Mouse (Mus musculus): ENCODE measurements at regions not wholly inside any gene's neighbourhood (a gene's known extent, or its start where the extent isn't known, plus 50 kb on each side); places are given as distances from the start of the nearest gene placed in this dataset.

DNA sequence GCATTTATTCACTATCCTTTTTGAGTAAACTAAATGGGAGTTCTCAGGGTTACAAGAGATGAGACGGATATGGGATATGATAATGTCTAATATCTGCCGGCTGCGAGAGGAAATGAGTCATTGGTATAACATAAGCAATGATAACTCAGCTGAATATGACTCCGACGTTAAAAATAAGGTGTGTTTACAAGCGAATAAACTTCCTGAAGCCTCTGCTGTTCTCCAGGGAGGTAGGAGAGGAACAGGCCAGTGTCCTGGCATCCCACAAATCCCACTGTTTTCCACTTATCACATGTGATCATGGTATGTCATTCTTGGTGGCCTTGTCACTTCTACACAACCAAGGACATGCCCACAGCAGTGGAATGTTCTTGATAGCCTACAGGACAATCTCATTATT is 641.7 kb upstream of the Sall1 start:
- ATAC-seq (ENCODE audit: insufficient number of reproducible peaks, insufficient read depth, low FRiP score, low TSS enrichment, low read depth), result no peak
- WGBS, result 91% methylated on average over 6 of the region's 6 CpGs
- H3K27me3 ChIP-seq, result no peaks in the 10 kb centered on the region

DNA sequence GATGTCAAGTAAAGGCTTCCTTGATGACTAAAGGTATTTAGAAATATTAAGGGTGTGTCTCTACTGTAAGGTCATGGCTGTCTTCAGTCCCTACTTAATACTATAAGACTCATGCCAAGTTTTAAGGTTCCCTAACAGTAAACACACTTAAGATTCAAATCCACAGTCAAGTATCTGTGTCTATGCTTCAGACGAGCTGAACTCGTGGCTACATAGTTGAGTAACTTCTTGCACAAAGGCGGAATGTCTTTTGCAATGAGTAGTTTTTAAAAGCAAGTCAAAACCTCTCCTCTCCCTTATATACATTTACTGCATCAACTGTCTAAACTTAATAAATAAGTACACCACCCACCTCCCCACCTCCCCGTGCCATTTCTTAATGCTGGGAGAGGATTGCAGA is 637.0 kb upstream of the Sall1 start:
- Histone ChIP-seq H3K36me3 (no peaks in the 10 kb centered on the region), H3K9ac (replicated peaks) (no peak overlapping the region), H3K4me1 (replicated peaks) (peaks cover 16% of the 10 kb centered on the region), H3K4me3 (replicated peaks) (no peak overlapping the region), H3K4me2 (no peak overlapping the region), H3K27me3 (peaks cover 8% of the 10 kb centered on the region; the same call in 1 of the 2 replicates), H3K27ac (no peak overlapping the region), H3K9me3 (no peaks in the 10 kb centered on the region)
- 92% methylated on average over 4 of the region's 4 CpGs for WGBS
- ATAC-seq (ENCODE audit: insufficient number of reproducible peaks, insufficient read depth, low FRiP score, low TSS enrichment, low read depth), result no peak

More for the DNA sequence above, 641.7 kb upstream of the Sall1 start:
- no peaks in the 10 kb centered on the region for H3K36me3 ChIP-seq
- no peak overlapping the region for H3K4me3 ChIP-seq (replicated peaks)
- H3K27ac ChIP-seq, result no peak overlapping the region
- no peak overlapping the region for H3K9ac ChIP-seq (replicated peaks)
- peaks cover 11% of the 10 kb centered on the region for H3K4me1 ChIP-seq (replicated peaks)
- no peak overlapping the region for H3K4me2 ChIP-seq
- H3K9me3 ChIP-seq, result no peaks in the 10 kb centered on the region

DNA sequence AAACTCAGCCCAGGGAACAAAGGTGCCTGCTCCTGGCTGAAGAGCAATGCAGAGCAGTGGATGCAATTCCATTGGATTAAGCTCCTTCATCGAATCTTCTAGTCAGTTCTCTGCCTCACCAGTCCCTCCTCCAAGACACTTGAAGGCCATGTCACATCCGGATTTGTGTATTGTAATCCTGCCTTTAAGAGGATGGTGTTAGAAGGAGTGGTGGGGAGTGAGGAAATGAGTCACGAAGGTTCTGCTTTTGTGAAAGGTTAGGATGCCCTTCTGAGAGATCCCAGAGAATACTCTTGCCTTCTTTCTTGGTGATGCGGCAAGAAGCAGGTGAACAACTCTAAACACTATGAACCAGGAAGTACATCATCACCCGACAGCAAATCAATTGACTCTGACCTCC is 636.4 kb upstream of the Sall1 start:
- Histone ChIP-seq H3K4me3 (replicated peaks) (no peak overlapping the region), H3K4me1 (replicated peaks) (peaks cover 16% of the 10 kb centered on the region), H3K4me2 (no peak overlapping the region), H3K36me3 (no peaks in the 10 kb centered on the region), H3K27ac (no peak overlapping the region), H3K9ac (replicated peaks) (no peak overlapping the region), H3K27me3 (peaks cover 8% of the 10 kb centered on the region; the same call in 1 of the 2 replicates), H3K9me3 (no peaks in the 10 kb centered on the region)
- 84% methylated on average over 5 of the region's 5 CpGs for WGBS
- no peak for ATAC-seq (ENCODE audit: insufficient number of reproducible peaks, insufficient read depth, low FRiP score, low TSS enrichment, low read depth)

GRCm38 (mm10) chr8:89679551-89679950 is 635.6 kb upstream of the Sall1 start:
- Histone ChIP-seq H3K36me3 (no peaks in the 10 kb centered on the region), H3K27me3 (peaks cover 8% of the 10 kb centered on the region; the same call in 1 of the 2 replicates), H3K27ac (no peak overlapping the region), H3K4me3 (replicated peaks) (no peak overlapping the region), H3K4me1 (replicated peaks) (peaks cover 19% of the 10 kb centered on the region), H3K9me3 (no peaks in the 10 kb centered on the region), H3K9ac (replicated peaks) (no peak overlapping the region), H3K4me2 (no peak overlapping the region)
- no peak for ATAC-seq (ENCODE audit: insufficient number of reproducible peaks, insufficient read depth, low FRiP score, low TSS enrichment, low read depth)
- WGBS, result 75% methylated on average over 4 of the region's 4 CpGs

- peaks cover 12% of the 10 kb centered on the region for H3K4me1 ChIP-seq (replicated peaks)
- H3K9me3 ChIP-seq, result no peaks in the 10 kb centered on the region
- peak overlapping the region; percentile 29; the same call in 1 of the 2 replicates for H3K27ac ChIP-seq
- H3K4me2 ChIP-seq, result no peak overlapping the region
- H3K36me3 ChIP-seq, result no peaks in the 10 kb centered on the region
- H3K9ac ChIP-seq (replicated peaks), result no peak overlapping the region
- H3K4me3 ChIP-seq (replicated peaks), result no peak overlapping the region
- ATAC-seq (ENCODE audit: insufficient number of reproducible peaks, insufficient read depth, low FRiP score, low TSS enrichment, low read depth), result peak; percentile 37; the same call in 1 of the 2 replicates
- H3K27me3 ChIP-seq, result peaks cover 12% of the 10 kb centered on the region; the same call in 1 of the 2 replicates
- whole genome bisulfite sequencing, result 24% methylated on average over 5 of the region's 5 CpGs
Observed at GRCm38 (mm10) chr8:89677266-89677665, 633.3 kb upstream of the Sall1 start.

DNA sequence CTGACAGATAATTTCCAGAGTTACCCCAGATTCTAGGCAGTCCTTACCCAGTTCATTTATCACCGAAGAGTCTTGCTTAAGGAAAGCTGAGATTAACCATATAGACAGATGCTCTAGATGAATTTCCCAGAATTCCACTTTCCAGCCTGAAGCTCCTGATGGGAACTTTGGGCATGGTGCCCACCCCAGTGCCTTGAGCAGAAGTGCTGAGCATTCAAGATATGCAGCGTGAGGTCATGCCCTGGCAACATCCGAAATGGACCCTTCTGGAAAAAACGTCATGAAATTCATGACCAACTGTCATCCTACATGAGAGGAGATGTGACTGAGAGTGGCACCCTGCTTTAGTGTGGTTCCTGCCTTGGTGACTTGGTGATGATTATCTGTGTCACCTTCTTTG is 629.9 kb upstream of the Sall1 start:
- H3K9me3 ChIP-seq, result no peaks in the 10 kb centered on the region
- no peak for ATAC-seq (ENCODE audit: insufficient number of reproducible peaks, insufficient read depth, low FRiP score, low TSS enrichment, low read depth)
- H3K36me3 ChIP-seq, result no peaks in the 10 kb centered on the region
- H3K9ac ChIP-seq (replicated peaks), result no peak overlapping the region
- no peak overlapping the region for H3K27ac ChIP-seq
- no peak overlapping the region for H3K4me3 ChIP-seq (replicated peaks)
- H3K4me1 ChIP-seq (replicated peaks), result peaks cover 12% of the 10 kb centered on the region
- 87% methylated on average over 4 of the region's 4 CpGs for WGBS
- H3K4me2 ChIP-seq, result no peak overlapping the region
- H3K27me3 ChIP-seq, result peaks cover 6% of the 10 kb centered on the region

- WGBS, result 89% methylated on average over 5 of the region's 5 CpGs
Observed at GRCm38 (mm10) chr8:89672631-89673030, 628.7 kb upstream of the Sall1 start.

GRCm38 (mm10) chr8:89664911-89665689 is 621.1 kb upstream of the Sall1 start:
- WGBS, result 85% methylated on average over 9 of the region's 9 CpGs
- H3K9ac ChIP-seq (replicated peaks), result no peak overlapping the region
- H3K4me1 ChIP-seq (replicated peaks), result peaks cover 7% of the 10 kb centered on the region; the same call in 1 of the 2 replicates
- H3K27ac ChIP-seq, result no peak overlapping the region
- ATAC-seq (ENCODE audit: insufficient number of reproducible peaks, insufficient read depth, low FRiP score, low TSS enrichment, low read depth), result no peak
- no peak overlapping the region for H3K4me2 ChIP-seq
- H3K36me3 ChIP-seq, result no peaks in the 10 kb centered on the region
- no peak overlapping the region for H3K4me3 ChIP-seq (replicated peaks)
- peaks cover 5% of the 10 kb centered on the region; the same call in 1 of the 2 replicates for H3K27me3 ChIP-seq
- no peaks in the 10 kb centered on the region for H3K9me3 ChIP-seq

More at GRCm38 (mm10) chr8:89672631-89673030, 628.7 kb upstream of the Sall1 start:
- Histone ChIP-seq H3K4me3 (replicated peaks) (no peak overlapping the region), H3K9me3 (no peaks in the 10 kb centered on the region), H3K9ac (replicated peaks) (no peak overlapping the region), H3K4me2 (no peak overlapping the region), H3K4me1 (replicated peaks) (peaks cover 10% of the 10 kb centered on the region), H3K27me3 (peaks cover 4% of the 10 kb centered on the region; the same call in 1 of the 2 replicates), H3K27ac (no peak overlapping the region), H3K36me3 (no peaks in the 10 kb centered on the region)
- no peak for ATAC-seq (ENCODE audit: insufficient number of reproducible peaks, insufficient read depth, low FRiP score, low TSS enrichment, low read depth)

DNA sequence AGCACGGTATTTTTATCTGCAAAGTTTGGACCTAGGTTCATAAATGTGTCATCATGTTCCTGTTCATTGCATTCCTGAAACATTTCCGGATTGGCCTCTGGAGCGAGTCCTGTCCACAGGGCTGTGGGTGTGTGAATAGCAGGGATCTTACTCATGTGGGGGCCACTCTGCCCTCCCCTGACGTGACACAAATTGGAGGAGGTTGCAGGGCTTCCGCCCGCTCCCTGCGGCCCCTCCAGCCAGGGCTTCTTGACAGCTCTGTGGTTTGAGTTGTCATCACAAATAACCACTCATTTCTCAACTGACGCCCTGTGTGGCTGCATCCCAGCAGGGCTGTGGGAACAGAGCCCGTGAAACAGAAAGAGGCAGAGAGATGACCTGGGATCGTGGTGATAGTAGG is 619.9 kb upstream of the Sall1 start:
- Histone ChIP-seq H3K4me3 (replicated peaks) (no peak overlapping the region), H3K27ac (no peak overlapping the region), H3K27me3 (peaks cover 9% of the 10 kb centered on the region), H3K4me2 (no peak overlapping the region), H3K4me1 (replicated peaks) (peaks cover 20% of the 10 kb centered on the region), H3K36me3 (no peaks in the 10 kb centered on the region), H3K9ac (replicated peaks) (no peak overlapping the region), H3K9me3 (no peaks in the 10 kb centered on the region)
- WGBS, result 46% methylated on average over 10 of the region's 10 CpGs
- no peak for ATAC-seq (ENCODE audit: insufficient number of reproducible peaks, insufficient read depth, low FRiP score, low TSS enrichment, low read depth)

DNA sequence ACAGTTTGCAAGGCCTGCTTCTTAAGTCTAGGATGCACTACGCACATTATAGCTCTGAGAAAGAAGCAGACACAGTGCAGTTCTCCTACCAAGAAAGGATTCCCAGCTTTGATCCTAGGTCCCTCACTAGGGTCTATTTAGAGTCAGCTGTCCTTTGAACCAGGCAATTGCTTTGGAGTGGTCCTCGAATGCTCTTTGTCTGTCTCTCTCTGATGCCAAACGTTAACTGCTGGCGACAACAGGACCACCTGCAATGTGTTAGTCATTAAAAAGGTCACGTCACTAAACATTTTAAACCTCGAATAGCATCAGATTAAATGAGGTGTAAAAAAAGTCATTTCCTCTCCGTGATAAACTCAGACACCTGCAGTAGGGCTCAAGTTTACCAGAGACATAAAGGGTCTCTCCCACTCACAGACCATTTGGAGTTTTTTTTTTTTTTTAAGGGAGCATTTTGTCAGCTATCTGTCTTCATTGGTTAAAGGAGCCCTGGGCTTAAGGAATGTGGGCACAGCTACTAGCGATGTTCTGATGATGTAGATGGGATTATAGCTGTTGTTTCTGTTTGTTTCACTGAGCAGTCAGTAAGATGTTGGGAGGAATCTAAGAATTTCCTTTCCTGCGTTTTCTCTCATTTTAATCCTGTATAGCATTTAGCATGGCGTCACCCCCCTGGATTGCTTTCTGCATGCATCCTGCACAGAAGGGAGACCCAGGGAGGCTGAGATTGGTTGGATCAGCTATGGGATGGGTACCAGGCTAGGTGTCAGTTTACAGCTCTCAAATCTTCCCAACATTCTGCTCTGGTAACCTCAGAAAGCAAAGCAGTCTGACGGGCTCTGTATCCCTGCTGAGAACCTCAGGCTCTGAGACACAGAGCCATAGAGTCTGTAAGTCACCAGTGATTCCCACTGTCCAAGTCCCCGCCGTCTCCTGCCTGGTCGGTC is 615.3 kb upstream of the Sall1 start:
- WGBS, result 9% methylated on average over 14 of the region's 14 CpGs
- no peak overlapping the region for H3K9ac ChIP-seq (replicated peaks)
- H3K36me3 ChIP-seq, result no peaks in the 10 kb centered on the region
- H3K9me3 ChIP-seq, result no peaks in the 10 kb centered on the region
- peak overlapping the region; percentile 34 for H3K4me2 ChIP-seq
- no peak for ATAC-seq (ENCODE audit: insufficient number of reproducible peaks, insufficient read depth, low FRiP score, low TSS enrichment, low read depth)
- H3K27ac ChIP-seq, result no peak overlapping the region
- H3K4me3 ChIP-seq (replicated peaks), result no peak overlapping the region
- H3K27me3 ChIP-seq, result peaks cover 23% of the 10 kb centered on the region
- H3K4me1 ChIP-seq (replicated peaks), result peaks cover 44% of the 10 kb centered on the region

- no peak; the same call in 1 of the 2 replicates for ATAC-seq (ENCODE audit: insufficient number of reproducible peaks, insufficient read depth, low FRiP score, low TSS enrichment, low read depth)
- Histone ChIP-seq H3K4me1 (replicated peaks) (peaks cover 38% of the 10 kb centered on the region), H3K9ac (replicated peaks) (no peak overlapping the region), H3K4me2 (peak overlapping the region; percentile 38), H3K27ac (peak overlapping the region; percentile 86), H3K27me3 (peaks cover 27% of the 10 kb centered on the region), H3K9me3 (no peaks in the 10 kb centered on the region), H3K36me3 (no peaks in the 10 kb centered on the region), H3K4me3 (replicated peaks) (no peak overlapping the region)
- 47% methylated on average over 14 of the region's 14 CpGs for WGBS
Observed at GRCm38 (mm10) chr8:89655369-89655768, 611.4 kb upstream of the Sall1 start.
